Mouse (Mus musculus) embryonic facial prominence, embryonic 12.5 days (tissue): ENCODE results near the gene Gm49366. TPM values are rescaled to one million over a fixed set of nuclear protein-coding genes. Genes with fewer than 3 reads are reported as not detected.
A peak's percentile ranks its signal among the peaks of the same experiment; 100 is the strongest.
"Not testable (repeated sequence)": the region's sequence is repeated elsewhere in the genome, so short reads cannot be mapped to it uniquely, and the experiment has no call there.

Experiments used
- ATAC-seq: fragments of 200-750 bp; cut with Nextera tagmentation; 2 replicates; pipeline ENCODE4 v1.8.0; 2017; ENCODE audit not compliant: insufficient number of reproducible peaks, insufficient read depth, low FRiP score, low TSS enrichment
- H3K27ac ChIP-seq: fragments of 300-500 bp; sonication (generic); 2 replicates; pipeline ENCODE4 v1.5.1; 2016; ENCODE audit warnings: mild to moderate bottlenecking
- H3K27me3 ChIP-seq: fragments of 300-500 bp; sonication (generic); 2 replicates; pipeline ENCODE4 v1.6.1; 2016; ENCODE audit warnings: mild to moderate bottlenecking, moderate library complexity
- H3K36me3 ChIP-seq: fragments of 300-500 bp; sonication (generic); 2 replicates; pipeline ENCODE4 v1.6.1; 2016; ENCODE audit warnings: mild to moderate bottlenecking
- H3K4me1 ChIP-seq: fragments of 300-500 bp; sonication (generic); 2 replicates; pipeline ENCODE4 v1.6.1; 2016
- H3K4me2 ChIP-seq: fragments of 300-500 bp; sonication (generic); replicated peaks from 2 replicates; pipeline ENCODE4 v1.6.1; 2016; ENCODE audit warnings: mild to moderate bottlenecking, moderate library complexity
- H3K4me3 ChIP-seq: fragments of 300-500 bp; sonication (generic); 2 replicates; pipeline ENCODE4 v1.5.1; 2016; ENCODE audit warnings: mild to moderate bottlenecking
- H3K9ac ChIP-seq: fragments of 300-500 bp; sonication (generic); 2 replicates; pipeline ENCODE4 v1.6.1; 2016; ENCODE audit warnings: mild to moderate bottlenecking, moderate library complexity
- H3K9me3 ChIP-seq: fragments of 300-500 bp; sonication (generic); 2 replicates; pipeline ENCODE4 v1.6.1; 2016; ENCODE audit warnings: mild to moderate bottlenecking, moderate library complexity
- WGBS: fragments of 180-500 bp; shearing (Covaris S2); methylation state at CpG from one replicate; pipeline ENCODE4 v1.1.7; 2016; 5-methylcytosine and 5-hydroxymethylcytosine counted together
- polyA plus RNA-seq: library from polyadenylated mRNA; unstranded; fragments of >200 nt; fragmentation: Nextera tagmentation; extraction: Ambion mirVana; gene quantifications from 2 replicates; pipeline ENCODE4 v1.2.1, GENCODE M21; 2016

Gm49366 gene
- polyA plus RNA-seq: not detected in 2 replicates

DNA sequence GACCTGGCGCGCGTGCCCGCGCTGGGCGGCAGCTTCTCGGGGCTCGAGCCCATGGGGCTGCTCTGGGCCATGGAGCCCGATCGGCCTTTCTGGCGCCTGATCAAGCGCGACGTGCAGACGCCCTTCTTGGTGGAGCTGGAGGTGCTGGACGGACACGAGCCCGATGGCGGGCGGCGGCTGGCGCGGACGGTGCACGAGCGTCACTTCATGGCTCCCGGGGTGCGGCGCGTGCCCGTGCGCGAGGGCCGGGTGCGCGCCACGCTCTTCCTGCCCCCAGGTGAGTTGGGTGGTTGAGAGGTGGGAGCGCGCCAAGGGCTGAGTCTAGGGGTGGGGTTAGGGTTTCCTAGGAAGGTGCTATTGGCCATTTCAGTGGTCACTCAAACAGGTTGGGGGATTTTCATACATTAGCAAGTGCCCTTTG lies at the start of gene Gm49366:
Gene Gm49366, plus strand, starts transcription at position 245 of the 421 bp plus-strand sequence.
- peak within 1 kb of the TSS; percentile 67 for H3K4me2 ChIP-seq
- 4% methylated on average over 39 of the region's 39 CpGs for WGBS
- peak within 1 kb of the TSS; percentile 20; the same call in 1 of the 2 replicates for H3K9ac ChIP-seq
- not testable (repeated sequence) for H3K4me1 ChIP-seq, ATAC-seq, H3K27me3 ChIP-seq, H3K36me3 ChIP-seq, H3K27ac ChIP-seq, H3K9me3 ChIP-seq
- peak within 1 kb of the TSS; percentile 45 for H3K4me3 ChIP-seq

DNA sequence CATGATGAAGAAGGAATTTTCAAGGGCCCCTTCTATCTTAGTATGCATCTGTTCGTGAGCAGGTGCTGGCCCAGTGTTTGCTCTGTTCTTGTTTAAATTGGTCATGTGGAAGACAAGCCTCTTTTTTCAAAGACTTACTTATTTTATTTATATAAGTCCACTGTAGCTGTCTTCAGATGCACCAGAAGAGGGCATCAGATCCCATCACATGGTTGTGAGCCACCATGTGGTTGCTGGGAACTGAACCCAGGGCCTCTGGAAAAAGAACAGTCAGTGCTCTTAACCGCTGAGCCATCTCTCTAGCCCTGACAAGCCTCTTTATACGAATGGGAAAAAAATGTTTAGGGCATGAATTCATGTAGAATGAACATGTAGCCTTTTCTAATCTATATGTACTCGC lies 49.4 kb upstream of the Gm49366 start:
- 98% methylated on average over 4 of the region's 4 CpGs for WGBS
- Histone ChIP-seq H3K27me3 (no peaks in the 10 kb centered on the region), H3K9me3 (no peaks in the 10 kb centered on the region), H3K4me3 (no peak overlapping the region), H3K27ac (no peak overlapping the region), H3K4me1 (0 out of 2 replicates have a peak, but pooled peaks cover 3% of the 10 kb centered on the region), H3K4me2 (no peak overlapping the region), H3K9ac (no peak overlapping the region), H3K36me3 (no peaks in the 10 kb centered on the region)
- ATAC-seq: no peak

DNA sequence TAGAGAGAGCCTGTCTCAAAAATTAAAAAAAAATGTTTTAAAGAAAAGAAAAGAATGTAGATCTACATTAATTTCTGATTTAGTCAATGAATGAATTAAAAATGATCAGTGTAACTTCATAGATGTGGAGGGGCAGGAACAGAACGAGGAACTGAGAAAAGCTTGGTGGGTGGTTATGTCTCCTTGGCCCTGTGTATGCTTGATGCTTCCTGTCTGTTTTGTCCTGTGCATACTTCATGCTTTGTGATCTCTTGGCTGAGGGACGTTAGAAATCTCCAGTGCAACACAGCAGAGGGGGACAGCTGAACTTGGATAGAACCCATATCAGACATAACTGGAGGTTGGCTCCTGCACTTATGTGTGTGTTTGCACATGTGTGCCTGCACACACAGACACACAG lies 41.5 kb upstream of the Gm49366 start:
- Histone ChIP-seq H3K27me3 (no peaks in the 10 kb centered on the region), H3K4me1 (no peaks in the 10 kb centered on the region), H3K36me3 (no peaks in the 10 kb centered on the region), H3K4me2 (no peak overlapping the region), H3K27ac (no peak overlapping the region), H3K4me3 (no peak overlapping the region), H3K9ac (no peak overlapping the region), H3K9me3 (no peaks in the 10 kb centered on the region; the same call in 1 of the 2 replicates)
- no peak for ATAC-seq
- 60% methylated on average over 2 of the region's 2 CpGs for WGBS

DNA sequence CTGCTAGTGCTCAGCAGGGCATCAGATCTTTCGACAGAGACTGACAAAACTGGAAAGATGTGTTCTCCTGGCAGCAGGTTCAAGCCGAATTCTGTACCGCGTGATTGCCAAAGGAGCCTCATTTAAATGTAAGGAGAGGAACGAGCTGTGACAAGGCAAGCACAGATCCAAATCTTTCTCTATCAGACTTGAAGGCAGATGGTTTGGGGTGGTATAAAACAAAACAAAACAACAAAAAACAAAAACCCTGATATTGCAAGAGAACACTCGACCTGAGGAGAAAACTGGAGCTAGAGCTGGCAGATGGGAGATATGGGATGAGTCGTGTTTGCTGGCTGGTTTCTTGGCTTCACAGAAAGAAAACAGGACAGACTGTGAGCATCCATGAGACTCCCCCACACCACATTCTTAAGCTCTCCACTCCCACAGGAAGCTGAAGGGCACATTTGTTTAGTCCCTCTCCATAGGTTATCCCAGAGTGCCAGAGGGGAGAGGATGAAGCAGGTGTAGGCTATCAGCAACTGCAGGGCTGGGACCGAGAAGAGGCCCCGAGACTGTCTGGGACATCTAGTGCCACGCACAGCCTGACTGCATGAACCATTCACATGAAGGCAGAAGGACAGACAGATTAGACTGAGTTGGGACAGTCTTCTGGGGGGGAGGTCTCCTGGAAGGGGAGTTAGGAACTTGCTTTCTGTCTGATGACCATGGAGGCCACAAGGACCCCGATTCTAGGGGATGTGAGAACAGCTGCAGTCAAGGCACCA lies 40.2 kb upstream of the Gm49366 start:
- H3K4me3 ChIP-seq: no peak overlapping the region
- no peak overlapping the region for H3K27ac ChIP-seq
- H3K9me3 ChIP-seq: no peaks in the 10 kb centered on the region; the same call in 1 of the 2 replicates
- no peaks in the 10 kb centered on the region for H3K27me3 ChIP-seq
- ATAC-seq: no peak
- no peaks in the 10 kb centered on the region for H3K36me3 ChIP-seq
- no peak overlapping the region for H3K9ac ChIP-seq
- no peaks in the 10 kb centered on the region for H3K4me1 ChIP-seq
- WGBS: 61% methylated on average over 11 of the region's 11 CpGs
- H3K4me2 ChIP-seq: no peak overlapping the region

DNA sequence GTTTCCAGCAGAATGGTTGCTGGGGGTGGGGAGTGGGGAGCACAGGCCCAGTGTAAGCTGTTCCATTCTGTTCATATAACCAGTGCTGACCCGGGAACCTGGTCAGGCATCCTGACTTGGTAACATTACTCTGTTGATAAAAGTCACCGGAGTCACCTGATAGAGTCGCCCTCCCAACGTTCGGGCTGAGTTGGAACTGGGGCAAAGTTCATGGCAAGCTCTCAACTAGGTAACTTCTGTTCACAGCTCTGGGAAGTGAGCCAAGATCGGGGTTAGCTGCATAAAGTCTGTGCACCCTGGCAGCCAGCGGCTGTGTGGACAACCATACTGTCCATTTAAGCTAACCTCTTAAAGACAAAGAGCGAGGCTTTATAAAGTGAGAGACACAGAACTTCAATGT lies 39.5 kb upstream of the Gm49366 start:
- not testable (repeated sequence) for H3K9ac ChIP-seq, H3K27me3 ChIP-seq, H3K4me3 ChIP-seq, ATAC-seq, H3K9me3 ChIP-seq, H3K4me2 ChIP-seq, H3K27ac ChIP-seq, H3K36me3 ChIP-seq, H3K4me1 ChIP-seq
- WGBS: 80% methylated on average over 8 of the region's 8 CpGs

DNA sequence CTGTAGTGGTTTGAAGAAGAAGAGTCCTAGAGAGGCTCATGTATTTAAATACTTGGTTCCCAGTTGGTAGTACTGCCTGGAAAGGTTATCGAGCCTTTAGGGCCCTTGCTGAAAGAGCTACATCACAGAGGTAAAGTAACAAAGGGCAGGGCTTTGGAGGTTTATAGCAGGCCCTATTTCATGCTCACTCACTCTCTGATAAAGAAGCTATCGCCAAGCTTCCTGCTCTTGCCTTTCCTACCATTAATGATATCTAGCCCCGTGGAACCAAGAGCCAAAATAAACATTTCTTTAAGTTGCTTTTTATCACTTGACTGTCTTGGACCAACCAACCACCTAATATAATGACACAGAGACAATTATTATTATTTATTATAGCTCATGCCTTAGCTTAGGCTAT lies 38.3 kb upstream of the Gm49366 start:
- no peak overlapping the region for H3K9ac ChIP-seq
- no peak overlapping the region for H3K4me3 ChIP-seq
- no peak overlapping the region for H3K27ac ChIP-seq
- H3K4me1 ChIP-seq: no peaks in the 10 kb centered on the region
- H3K9me3 ChIP-seq: no peaks in the 10 kb centered on the region; the same call in 1 of the 2 replicates
- H3K4me2 ChIP-seq: no peak overlapping the region
- WGBS: 91% methylated on average over 3 of the region's 3 CpGs
- ATAC-seq: no peak
- H3K27me3 ChIP-seq: no peaks in the 10 kb centered on the region
- no peaks in the 10 kb centered on the region for H3K36me3 ChIP-seq

DNA sequence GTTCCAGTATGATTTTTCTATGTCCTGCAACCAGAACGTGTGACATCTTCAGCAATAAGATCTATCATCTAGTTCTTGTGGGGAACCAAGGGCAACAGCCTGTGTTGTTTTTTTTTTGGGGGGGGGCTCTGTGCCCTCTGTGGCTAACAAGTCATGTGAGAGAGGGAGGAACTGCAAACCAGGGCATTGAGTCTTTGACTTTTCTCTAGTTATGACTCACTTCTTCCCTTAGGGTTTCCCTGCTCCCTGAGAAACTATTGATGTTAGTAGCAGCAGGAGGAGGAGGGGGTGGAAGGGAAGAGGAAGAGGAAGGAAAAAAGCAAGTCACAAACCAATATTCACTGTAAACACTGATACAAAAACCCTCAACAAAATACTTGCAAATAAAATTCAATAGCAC lies 34.9 kb upstream of the Gm49366 start:
- ATAC-seq: no peak
- no peaks in the 10 kb centered on the region; the same call in 1 of the 2 replicates for H3K9me3 ChIP-seq
- WGBS: 83% methylated on average over 1 of the region's 1 CpGs
- no peaks in the 10 kb centered on the region for H3K36me3 ChIP-seq
- peaks cover 2% of the 10 kb centered on the region; the same call in 1 of the 2 replicates for H3K4me1 ChIP-seq
- H3K4me2 ChIP-seq: no peak overlapping the region
- H3K4me3 ChIP-seq: no peak overlapping the region
- H3K27ac ChIP-seq: no peak overlapping the region
- no peaks in the 10 kb centered on the region for H3K27me3 ChIP-seq
- H3K9ac ChIP-seq: no peak overlapping the region

DNA sequence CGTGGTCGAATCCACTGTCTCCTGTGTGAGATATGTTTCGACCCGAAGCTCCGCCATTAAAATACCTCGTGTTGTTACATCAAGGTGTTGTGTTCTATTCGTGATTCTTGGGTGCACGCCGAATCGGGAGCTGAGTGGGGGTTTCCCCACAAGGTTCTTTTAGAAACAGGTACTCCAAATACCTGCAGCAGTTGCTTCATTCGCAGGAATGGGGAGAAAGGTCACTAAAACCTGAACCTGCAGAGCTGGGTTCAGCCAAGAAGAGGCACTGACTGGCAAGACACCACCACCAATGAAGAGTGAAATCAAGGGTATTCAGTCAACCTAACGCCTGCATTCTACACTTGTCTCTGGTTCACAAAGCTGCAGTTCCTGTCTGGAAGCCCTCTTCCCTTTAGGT lies 30.5 kb upstream of the Gm49366 start:
- 92% methylated on average over 12 of the region's 12 CpGs for WGBS
- H3K4me3 ChIP-seq: no peak overlapping the region
- H3K4me1 ChIP-seq: peaks cover 19% of the 10 kb centered on the region
- ATAC-seq: no peak
- H3K36me3 ChIP-seq: no peaks in the 10 kb centered on the region
- no peak overlapping the region for H3K27ac ChIP-seq
- H3K27me3 ChIP-seq: no peaks in the 10 kb centered on the region
- H3K9me3 ChIP-seq: no peaks in the 10 kb centered on the region
- no peak overlapping the region for H3K4me2 ChIP-seq
- no peak overlapping the region for H3K9ac ChIP-seq

DNA sequence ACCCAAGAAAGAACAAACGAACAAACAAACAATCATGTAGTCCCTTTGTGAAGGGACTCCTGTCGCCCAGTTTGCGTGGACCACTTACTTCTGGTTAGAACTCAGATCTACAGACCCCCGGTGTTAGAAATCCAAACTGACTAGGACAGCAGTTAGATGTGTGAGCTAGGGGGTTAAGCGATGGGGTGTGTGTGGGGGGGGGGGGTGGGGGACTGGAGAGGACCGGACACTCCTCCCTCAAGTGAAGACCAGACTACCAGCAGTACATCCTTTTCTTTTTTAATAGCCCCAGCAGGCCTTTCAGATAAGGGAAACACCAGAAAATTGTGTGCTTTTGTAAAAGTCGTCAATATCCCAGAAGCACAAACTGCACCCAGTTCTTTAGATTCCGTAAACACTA lies 30.0 kb upstream of the Gm49366 start:
- no peak for ATAC-seq
- Histone ChIP-seq H3K9ac (no peak overlapping the region), H3K27ac (0 out of 2 replicates have a peak overlapping the region, but pooled peaks have one; percentile 50), H3K4me1 (peaks cover 19% of the 10 kb centered on the region), H3K27me3 (no peaks in the 10 kb centered on the region), H3K4me2 (peak overlapping the region; percentile 52), H3K9me3 (no peaks in the 10 kb centered on the region), H3K36me3 (no peaks in the 10 kb centered on the region), H3K4me3 (peak overlapping the region; percentile 47)
- WGBS: 69% methylated on average over 8 of the region's 8 CpGs

DNA sequence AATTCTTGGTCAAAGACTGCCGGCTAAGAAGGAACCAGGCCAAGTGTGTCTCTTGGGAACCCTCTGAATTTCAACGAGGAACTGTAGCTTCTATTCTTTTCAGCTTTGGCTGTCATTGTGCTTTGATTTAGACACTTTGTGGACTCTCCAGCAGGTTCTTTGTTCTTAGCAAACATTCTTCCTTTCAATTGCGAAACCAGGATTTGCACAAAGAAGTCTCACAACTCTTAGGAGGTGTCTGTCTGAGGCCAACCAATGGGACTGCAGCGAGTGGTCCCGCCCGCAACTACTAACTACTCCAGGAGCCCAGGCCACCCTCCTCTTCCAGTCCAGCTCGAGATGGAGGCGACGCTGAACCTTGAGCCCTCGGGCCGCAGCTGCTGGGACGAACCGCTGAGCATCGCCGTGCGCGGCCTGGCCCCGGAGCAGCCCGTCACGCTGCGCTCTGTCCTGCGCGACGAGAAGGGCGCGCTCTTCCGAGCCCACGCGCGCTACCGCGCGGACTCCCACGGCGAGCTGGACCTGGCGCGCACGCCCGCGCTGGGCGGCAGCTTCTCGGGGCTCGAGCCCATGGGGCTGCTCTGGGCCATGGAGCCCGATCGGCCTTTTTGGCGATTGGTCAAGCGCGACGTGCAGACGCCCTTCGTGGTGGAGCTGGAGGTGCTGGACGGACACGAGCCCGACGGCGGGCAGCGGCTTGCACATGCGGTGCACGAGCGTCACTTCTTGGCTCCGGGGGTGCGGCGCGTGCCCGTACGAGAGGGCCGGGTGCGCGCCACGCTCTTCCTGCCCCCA lies 29.4 kb upstream of the Gm49366 start, which contains the start of gene Acot1:
Gene Acot1, plus strand, starts transcription at position 320 of the 795 bp plus-strand sequence.
- ATAC-seq: peak; percentile 93
- Histone ChIP-seq H3K4me2 (peak within 1 kb of the TSS; percentile 52), H3K9ac (peak within 1 kb of the TSS; percentile 60), H3K4me1 (peaks cover 19% of the 10 kb centered on the region), H3K27ac (0 out of 2 replicates have a peak within 1 kb of the TSS, but pooled peaks have one; percentile 50), H3K4me3 (peak within 1 kb of the TSS; percentile 47)
- not testable (repeated sequence) for H3K27me3 ChIP-seq, H3K36me3 ChIP-seq, H3K9me3 ChIP-seq
- 1% methylated on average over 53 of the region's 70 CpGs for WGBS

DNA sequence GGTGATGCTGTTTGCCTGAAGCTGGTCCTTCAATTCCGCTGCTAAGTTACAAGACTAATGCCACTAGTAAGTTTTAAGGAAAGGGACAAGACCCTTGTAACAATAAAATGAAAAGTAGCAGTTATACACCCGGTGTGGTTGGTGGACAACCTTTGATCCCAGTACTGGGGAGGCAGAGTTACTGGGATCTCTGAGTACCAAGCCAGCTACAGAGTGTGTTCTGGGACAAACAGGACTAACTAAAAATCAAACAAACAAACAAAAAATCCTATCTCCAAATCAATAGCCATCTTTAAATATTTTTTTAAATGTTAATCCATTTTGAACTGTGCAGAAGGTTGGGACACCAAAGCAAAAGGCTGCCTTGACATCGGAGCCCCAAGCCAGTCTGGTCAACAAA lies 28.5 kb upstream of the Gm49366 start:
- peak overlapping the region; percentile 52 for H3K4me2 ChIP-seq
- WGBS: 79% methylated on average over 3 of the region's 3 CpGs
- H3K27ac ChIP-seq: no peak overlapping the region
- no peak for ATAC-seq
- no peaks in the 10 kb centered on the region for H3K9me3 ChIP-seq
- H3K4me3 ChIP-seq: peak overlapping the region; percentile 47
- peaks cover 5% of the 10 kb centered on the region; the same call in 1 of the 2 replicates for H3K36me3 ChIP-seq
- peaks cover 19% of the 10 kb centered on the region for H3K4me1 ChIP-seq
- H3K27me3 ChIP-seq: no peaks in the 10 kb centered on the region
- no peak overlapping the region for H3K9ac ChIP-seq
